Mouse (Mus musculus) spleen, adult 12 weeks (tissue): ENCODE measurements around the gene Arid3b.
"Not testable (repeated sequence)": the region's sequence is repeated elsewhere in the genome, so short reads cannot be mapped to it uniquely, and the experiment has no call there.

Source experiments
- DNase-seq: peaks from one replicate; pipeline ENCODE4 v3.0.0; 2022; ENCODE audit warnings: low spot score

Gene Arid3b

DNA sequence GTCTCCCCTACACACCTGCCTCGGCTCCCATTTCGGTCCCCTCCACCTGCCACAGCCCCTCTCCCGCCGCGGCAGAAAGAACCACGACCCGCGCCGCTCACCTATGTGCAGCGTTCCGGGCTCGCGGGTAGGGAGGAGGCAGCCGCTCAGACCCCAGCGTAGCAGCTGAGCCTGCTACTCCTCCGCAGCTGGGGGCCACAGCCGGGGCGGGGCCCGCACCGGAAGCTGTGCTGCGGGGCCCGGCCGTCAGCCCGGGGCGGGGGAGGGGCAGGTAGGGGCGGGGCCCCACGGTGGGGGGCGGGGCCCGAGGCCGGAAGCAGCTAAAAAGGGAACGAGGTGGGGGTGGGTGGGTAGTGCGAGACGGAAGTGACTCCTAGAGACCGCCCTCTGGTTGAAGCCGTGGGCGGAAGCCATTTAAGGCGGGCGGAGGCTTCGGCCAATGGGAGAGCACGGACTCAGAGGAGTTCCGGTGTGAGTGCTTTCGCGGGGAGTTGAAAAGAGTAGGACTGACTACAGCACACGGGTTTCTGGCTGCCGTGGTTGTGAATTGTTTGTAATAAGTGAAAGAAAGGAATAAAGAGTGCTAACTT, at the start of gene Arid3b:
Gene Arid3b, minus strand, starts transcription at position 213 of the 590 bp plus-strand sequence.
- peak; percentile 77 for DNase-seq

DNA sequence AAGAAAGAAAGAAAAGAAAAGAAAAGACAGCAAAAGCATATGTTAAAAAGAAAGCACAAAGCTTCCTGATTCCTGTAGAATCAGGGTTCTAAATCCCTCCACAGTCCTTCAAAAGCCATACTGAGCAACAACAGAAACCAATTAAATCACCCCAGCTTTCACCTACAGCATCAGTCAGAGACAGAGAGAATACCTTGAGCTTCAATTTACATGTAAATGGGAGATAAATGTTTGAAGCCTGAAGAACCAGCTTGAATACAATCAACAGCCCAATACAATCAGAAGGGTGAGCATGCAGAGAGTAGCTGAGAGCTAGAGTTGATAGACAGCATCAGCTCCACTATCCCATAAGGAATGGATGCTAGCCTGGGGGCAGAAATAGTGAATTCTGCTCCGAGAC, 46.8 kb upstream of the Arid3b start:
- no peak for DNase-seq

- DNase-seq: not testable (repeated sequence)
Measured at GRCm38 (mm10) chr9:57881781-57882180, 45.2 kb upstream of the Arid3b start.

- no peak for DNase-seq
Measured at GRCm38 (mm10) chr9:57880278-57880677, 43.7 kb upstream of the Arid3b start.

GRCm38 (mm10) chr9:57879213-57879612, 42.6 kb upstream of the Arid3b start:
- DNase-seq: no peak

- DNase-seq: no peak
Measured at GRCm38 (mm10) chr9:57874994-57875393, 38.4 kb upstream of the Arid3b start.

DNA sequence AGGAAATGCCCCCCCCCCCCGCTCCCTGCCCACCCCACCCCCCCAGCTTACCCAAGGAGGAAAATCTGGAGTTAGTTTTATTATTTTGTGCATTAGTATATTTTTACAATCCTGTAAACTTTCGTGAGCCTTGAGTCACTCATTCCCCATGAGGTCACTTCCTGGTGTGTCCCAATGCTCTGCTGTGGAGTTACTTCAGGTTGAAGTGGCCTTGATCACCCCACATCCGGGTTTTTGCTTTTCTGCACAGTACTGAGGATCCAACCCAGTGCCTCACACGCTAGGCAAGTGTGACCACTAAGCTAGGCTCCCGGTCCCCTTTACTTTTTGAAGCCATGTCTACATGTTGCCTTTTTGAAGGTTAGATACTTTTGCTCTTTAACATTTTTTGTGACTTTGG, 37.5 kb upstream of the Arid3b start:
- DNase-seq: no peak

DNA sequence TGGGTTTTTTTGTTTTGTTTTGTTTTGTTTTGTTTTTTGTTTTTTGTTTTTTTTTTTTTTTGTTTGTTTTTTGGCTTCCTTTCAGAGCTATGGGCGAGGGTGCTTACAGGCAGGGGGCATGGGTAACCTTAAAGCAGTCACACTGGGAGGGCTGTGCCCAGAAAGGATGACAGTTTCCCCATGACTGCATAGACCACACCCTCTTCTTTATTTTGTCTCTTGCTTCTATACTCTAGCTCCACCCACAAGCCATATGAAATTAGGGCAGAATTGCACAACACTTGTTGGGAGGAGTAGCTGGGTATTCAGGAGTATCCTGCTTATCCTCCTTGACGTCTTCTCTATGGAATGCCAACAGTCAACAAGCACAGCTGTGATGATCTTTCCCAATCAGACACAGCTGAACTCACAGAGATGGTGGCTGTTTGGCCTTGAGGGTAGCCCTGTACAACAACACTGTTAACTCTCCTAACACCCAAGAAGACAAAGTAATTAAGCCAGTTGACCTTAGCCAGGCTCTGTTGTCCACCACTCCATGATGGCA, 33.8 kb upstream of the Arid3b start:
- DNase-seq: no peak

GRCm38 (mm10) chr9:57868767-57869166, 32.2 kb upstream of the Arid3b start:
- DNase-seq: no peak

DNA sequence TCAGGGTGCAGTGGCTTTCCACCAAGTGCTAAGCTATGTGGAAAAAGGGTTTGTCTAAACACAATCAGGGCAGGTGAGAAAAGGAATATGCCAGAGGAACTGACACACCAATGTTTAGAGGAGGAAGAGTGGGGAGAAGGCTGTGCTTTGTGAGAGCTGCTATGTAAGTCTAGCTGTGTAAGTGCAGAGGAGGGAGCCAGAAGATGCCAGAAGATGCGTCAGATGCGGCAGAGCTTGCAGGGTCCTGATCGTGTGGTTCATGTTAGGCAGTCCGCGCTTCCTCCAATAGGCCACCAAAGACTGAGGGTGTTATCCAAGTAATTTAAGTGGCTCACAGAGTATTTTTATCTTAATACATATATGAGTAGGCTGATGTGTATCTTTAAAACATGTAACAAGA, 31.3 kb upstream of the Arid3b start:
- no peak for DNase-seq

GRCm38 (mm10) chr9:57867236-57867635, 30.6 kb upstream of the Arid3b start:
- DNase-seq: no peak

DNA sequence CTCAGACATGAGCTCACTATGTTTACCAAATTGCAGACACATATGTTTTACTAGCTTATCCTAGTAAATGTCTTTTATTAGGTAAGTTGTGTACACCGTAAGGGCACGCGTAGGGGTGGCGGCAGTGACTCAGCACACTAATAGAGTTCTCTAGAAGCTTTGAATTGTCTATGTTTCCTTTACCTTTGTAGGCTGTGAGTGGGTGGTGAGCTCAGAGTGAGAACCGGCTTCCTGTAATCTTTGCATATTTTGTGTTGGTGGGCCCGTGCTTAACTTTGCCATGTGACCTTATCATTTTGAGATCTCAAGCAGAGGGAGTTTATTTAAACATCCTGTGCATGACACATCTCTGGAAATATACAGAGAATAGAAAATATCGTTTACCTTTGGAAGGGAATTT, 29.9 kb upstream of the Arid3b start:
- no peak for DNase-seq

DNA sequence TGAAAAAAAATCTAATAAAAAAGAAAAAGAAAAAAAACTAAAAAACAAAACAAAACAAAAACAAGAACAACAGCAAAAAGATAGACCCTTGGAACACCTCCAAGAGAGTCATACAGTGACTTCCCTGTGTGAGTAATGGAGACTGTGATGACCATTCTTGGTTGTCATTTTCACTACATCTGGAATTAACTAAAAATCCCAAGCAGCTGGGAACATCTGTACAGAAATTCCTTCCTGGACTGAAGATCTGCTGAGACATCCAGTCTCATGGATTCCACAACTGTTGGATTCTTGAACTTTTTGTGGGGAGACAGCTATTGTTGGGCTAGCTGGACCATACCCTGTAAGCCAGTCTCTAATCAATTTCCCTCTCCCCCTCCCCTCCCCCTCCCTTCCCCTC, 27.7 kb upstream of the Arid3b start:
- DNase-seq: no peak

- peak; percentile 20 for DNase-seq
Measured at GRCm38 (mm10) chr9:57861951-57862471, 25.4 kb upstream of the Arid3b start.

- DNase-seq: no peak
Measured at GRCm38 (mm10) chr9:57856456-57856855, 19.9 kb upstream of the Arid3b start.

GRCm38 (mm10) chr9:57854280-57854679, 17.7 kb upstream of the Arid3b start:
- DNase-seq: no peak

DNA sequence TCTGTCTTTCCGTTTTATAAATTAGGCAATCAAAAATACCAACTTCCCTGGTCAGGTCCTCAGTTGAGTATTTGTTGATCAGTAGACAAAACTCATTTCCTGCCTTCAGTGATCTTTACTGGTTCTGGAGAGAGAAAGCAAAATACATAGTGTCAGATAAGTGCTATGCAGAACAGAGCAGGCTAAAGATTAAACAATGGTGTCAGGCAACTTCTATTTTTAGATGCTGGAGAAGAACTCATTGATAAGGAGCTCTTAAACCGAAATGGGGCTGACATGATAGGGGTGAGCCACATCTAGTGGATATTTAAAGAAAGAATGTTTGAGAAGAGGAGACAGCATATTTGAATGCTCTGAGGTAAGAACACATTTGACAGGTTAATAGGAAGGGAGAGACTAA, 2.4 kb upstream of the Arid3b start:
- no peak for DNase-seq

GRCm38 (mm10) chr9:57835841-57836514, 615 bp downstream of the Arid3b start:
- DNase-seq: no peak

DNA sequence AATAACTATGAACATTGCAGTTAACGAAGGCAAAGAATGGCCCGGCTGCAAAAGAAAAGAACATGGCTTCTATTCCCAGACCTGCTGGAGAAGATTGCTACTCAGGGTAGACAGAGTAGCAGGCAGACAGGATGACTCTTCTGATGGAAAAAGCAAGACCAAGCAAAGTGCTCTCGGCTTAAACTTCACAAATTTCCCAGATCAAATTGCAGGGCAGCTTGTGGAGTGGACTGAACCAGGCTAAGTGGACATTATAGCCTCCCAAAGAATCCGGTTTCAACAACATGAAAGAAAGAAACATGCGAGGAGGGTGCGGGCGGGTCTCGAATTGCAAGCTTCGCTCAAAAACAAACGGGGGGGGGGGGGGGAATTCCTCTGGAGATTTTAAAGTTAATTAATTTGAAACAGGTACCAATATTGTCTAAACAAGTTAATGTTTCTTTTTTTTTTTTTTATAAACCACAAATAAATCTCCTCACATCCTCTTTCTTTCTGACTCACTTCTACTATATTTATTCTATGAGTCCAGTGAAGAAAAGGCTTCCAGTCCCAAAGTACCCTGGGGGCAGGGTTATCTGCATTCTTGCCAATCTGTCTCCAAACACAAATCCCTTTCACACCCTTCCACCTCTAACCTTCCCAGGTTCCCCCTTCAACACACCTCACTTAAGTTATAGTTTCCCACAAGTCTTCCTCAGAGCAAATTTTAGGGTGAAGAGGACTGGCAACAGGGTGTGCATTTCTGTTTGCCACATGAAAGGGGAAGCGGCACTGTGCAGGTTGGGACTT, 1.8 kb downstream of the Arid3b start:
- no peak for DNase-seq

DNA sequence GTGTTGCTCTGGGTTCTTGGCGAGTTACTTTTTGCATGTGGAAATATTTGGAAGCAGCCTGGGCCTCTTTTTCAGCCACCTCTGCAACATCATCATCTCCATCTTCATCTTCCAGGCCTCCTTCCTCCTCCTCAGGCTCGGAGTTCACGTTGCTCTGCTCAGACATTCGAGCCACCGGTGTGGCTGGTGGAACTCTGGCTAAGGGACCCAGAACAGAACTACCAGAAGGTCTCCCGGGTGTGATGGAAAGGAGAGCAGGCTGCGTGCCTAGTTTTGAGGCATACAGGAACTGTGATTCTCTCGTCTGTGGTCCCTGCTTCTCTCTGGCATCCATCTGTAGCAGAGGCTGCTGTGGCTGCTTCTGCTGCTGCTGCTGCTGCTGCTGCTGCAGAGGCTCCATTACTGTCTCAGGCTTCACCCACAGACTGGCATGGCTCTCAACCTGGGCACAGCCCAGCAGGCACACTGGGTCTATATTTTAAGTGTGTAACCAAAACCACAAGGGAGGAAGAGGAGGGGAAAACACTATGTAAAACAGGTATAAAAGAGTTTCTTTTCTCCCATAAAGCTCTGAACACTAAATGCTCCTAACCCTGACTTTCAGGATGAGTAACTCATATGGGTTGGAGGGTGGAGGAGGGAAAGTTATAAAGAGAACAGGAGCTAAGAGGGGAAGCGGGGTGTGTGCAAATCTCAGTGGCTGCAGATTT, 2.7 kb downstream of the Arid3b start:
- no peak for DNase-seq

DNA sequence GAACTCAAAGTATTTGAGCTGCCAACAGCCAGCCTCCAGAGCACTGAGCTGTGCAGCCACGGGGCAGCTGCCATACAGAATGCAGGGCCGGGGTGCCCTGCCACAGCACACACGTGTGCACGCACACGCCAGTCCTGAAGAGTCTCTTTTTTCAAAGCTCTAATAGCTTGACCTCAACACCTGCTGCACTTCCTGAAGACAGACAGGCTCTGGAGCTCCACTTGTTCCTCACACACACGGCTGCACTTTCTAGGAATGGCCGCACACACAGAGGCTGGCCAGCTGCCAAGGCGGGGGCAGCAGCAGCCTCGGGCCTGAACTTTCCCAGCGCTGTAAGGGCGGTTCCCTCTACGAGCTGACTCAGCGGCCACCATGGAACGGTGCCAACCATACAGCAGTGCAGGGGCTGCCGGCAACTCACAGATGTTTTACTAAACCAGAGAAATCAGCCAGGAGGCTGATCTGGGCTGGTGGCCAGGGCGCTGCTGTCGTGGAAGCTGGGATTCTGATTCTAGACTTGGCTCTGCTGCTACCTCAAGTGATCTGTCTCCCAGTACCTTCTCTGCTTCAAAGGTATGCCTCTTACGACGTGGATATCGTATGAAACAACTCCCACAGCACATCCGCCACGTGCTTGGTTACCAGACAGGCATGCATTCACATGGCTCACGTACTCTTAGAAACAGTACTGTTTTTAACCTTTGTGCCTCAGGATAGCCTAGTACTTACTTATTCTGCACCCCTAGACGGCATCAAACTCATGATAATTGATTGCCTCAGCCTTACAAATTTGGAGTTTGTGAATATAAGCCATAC, 5.1 kb downstream of the Arid3b start:
- DNase-seq: peak; percentile 70
